Mouse (Mus musculus) left cerebral cortex, postnatal 10 days (tissue): ENCODE measurements around the gene Gpsm2. TPM values are rescaled to one million over a fixed set of nuclear protein-coding genes. Genes with fewer than 3 reads are reported as not detected.
"Not testable (repeated sequence)": the region's sequence is repeated elsewhere in the genome, so short reads cannot be mapped to it uniquely, and the experiment has no call there.

Experiments used
- DNase-seq, 2 experiments: peaks; one replicate each; pipeline ENCODE4 v3.0.0; 2021 to 2022; ENCODE audit warnings: low spot score in 2 of 2, mixed read lengths in 1 of 2; ENCODE audit errors: extremely low spot score in 1 of 2
- intact Hi-C: fragments of 180-260 bp; cut with DNase I; formaldehyde crosslinking; loops from one replicate; pipeline ENCODE4 v1.15.1; 2025
- total RNA-seq, 2 experiments: library from RNA; stranded (reverse); gene quantifications; 2 replicates each; pipeline ENCODE4 v1.2.3; 2021

Gpsm2 gene
- total RNA-seq, 2 experiments from 2014 or later: 12.8 to 13.4 TPM

DNA sequence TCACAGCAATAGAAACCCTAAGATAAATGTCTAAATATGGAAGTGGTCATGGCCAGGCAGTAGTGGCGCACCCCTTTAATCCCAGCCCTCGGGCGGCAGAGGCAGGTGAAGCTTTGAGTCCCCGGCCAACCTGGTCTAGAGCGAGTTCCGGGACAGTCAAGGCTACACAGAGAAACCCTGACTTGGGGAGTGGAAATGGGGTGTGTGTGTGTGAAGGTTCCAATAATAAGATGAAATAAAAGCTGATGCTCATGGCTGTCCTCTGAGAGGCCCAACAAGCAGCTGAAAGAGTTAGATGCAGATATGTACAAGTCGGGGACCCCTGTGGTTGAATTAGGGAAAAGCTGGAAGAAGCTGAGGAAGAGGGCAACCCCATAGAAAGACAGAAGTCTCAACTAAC is 36.4 kb downstream of the Gpsm2 start:
- intact Hi-C loops: no loop called here

DNA sequence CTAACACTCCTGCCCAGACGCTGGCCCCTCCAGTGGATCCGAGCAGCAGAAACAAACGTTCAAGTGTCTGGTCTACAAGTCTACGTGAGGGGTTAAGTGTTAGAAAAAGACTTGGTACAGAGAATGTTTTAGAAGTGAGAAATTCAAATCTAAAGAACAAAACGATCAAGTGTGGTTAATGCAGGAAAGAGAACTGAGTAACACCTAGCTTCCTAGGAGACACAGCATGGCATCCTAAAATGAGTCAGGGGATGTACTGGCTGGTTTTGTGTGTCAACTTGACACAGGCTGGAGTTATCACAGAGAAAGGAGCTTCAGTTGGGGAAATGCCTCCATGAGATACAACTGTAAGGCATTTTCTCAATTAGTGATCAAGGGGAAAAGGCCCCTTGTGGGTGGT is 38.5 kb downstream of the Gpsm2 start:
- DNase-seq, intact Hi-C loops: not testable (repeated sequence)

More for the DNA sequence above, 36.4 kb downstream of the Gpsm2 start:
- no peak for DNase-seq

DNA sequence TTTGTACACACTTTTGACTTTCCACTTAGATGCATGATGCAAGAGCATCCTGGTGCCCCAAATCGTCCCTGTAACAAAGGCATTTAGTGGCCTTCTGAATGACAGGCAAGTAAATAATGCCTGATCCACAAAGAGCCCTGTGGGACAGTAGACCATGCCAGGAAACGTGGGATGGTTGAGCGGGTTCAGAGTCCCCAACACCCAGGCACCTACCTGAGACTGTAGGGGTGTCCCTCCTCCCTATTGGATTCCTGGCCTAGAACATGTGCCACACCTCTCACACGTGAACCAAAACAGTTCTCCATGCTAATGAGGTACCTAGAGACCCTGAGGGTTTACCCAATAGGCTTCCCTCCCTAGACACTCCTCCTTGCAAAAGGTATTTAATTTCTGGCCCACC is 41.1 kb downstream of the Gpsm2 start:
- no peak for DNase-seq
- intact Hi-C loops: no loop called here

DNA sequence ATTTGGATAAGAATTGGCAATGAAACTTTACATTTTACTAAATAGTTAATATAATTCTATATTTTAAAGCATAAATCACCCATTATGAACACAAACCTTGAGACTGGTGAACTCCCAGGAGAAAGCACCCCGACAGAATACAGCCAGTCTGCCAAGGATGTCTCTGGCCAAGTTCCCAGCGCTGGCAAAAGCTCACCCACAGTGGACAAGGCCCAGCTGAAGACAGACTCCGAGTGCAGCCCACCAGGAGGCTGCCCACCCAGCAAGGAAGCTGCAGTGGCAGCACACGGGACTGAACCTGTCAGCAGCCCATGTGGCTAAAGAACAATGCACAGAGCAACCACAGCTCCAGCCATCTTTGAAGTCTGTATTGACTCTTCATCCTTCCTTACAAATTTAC is 45.5 kb downstream of the Gpsm2 start:
- no peak for DNase-seq
- intact Hi-C loops: no loop called here

DNA sequence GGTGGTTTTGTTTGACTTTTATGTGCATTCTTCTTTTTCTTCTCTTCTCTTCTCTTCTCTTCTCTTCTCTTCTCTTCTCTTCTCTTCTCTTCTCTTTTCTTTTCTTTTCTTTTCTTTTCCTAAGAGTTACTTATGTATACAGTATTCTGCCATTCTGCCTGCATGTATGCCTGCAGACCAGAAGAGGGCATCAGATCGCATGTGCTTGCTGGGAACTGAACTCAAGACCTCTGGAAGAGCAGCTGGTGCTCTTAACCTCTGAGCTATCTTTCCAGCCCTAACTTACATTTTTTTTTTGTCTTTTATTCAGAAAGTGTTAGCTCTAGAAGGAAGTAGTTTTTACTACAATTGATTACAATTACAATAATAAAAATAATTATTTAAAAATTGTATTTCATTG is 61.2 kb downstream of the Gpsm2 start:
- no peak for DNase-seq
- intact Hi-C loops: no loop called here

DNA sequence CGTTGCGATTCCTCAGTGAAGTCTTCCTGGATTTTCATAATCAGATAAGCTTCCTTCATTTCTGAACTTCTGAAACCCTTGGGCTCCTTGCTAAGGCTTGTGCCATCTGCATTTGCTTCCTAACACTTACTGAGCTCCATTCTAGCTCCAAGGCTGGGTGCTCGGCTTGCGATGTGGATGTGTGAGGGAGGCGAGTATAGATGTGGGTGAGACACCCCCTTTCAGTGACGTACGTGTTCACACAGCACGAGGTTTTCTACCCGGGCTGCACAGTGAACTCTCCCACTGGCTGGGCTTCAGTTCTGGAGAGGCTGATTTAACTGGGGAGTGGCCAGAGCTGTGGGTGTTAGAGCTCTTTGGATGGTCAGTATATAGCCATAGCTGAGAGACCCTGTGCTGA is 63.5 kb downstream of the Gpsm2 start:
- DNase-seq: no peak
- intact Hi-C loops: no loop called here

DNA sequence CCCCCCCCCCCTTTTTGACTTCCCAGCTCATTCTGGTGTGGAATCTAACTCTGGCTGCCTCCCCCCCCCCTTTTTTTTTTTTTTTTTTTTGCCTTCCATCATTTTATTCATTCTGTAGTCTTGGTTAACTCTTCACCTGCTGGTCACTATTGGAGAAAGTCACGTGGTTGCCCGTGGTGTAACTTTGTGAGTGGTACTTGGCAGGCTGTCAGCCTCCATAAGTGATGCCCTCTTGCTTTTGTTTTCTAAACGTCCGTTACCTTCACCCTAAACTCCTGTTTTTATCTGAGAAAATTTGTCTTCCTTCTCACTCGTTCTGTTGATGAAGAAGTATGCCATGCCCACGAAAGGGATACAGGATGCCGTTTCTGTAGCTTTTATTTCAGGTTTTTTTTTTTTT is 66.6 kb downstream of the Gpsm2 start:
- DNase-seq: no peak
- intact Hi-C loops: no loop called here

DNA sequence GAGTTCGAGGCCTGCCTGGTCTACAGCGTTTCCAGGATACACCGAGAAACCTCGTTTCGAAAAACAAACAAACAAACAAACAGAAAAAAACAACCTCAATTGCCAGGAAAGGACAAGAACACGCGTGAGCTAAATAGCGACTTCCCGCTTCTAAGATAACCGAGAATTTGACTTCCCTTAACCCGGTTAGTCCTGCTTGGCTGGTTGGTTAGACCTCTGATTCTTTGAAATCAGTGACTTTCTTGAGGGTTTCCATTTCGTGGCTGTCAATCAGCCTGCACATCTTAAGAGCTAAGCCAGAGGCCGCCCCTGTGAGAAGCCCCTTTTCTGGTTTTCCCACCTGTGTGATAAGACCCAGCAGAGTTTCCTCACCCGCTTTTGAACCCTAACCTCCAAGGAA is 67.5 kb downstream of the Gpsm2 start:
- intact Hi-C loops: no loop called here
- DNase-seq: no peak

DNA sequence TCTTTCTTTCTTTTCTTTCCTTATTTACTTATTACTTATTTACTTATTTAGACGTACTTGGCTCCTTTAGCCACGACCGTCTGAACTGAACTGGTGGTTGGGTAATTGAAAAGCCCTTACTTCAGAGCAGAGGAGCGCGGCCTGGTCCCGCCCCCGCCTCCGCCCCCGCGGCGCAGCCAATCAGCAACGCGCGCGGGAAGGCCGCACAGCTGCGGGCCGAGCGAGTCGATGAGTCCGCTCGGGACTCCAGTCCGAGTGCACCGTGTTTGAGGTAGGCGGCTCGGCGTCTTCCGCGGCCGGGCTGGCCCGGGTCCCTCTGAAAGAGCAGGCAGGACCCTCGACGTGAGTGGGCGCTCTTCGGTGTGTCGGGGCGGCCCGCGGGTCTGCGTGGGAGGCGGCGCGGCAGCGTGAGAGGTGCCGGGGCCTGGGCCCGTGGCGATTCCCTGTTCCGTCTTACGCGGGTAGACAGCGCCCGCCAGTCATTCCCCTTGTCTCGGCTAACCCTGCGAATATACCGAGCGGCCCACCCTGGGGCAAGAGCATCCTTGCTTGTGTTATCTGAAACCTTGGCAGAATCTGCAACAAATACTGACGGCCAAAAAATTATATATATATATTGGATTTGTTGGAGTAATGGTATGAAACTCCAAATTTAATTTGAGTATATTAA is 68.3 kb downstream of the Gpsm2 start, which contains the start of gene Clcc1:
Clcc1 (plus strand) TSS at position 204 of the 670 bp plus-strand sequence.
- intact Hi-C loops: no loop called here
- DNase-seq: peak; percentile 92 to 96

DNA sequence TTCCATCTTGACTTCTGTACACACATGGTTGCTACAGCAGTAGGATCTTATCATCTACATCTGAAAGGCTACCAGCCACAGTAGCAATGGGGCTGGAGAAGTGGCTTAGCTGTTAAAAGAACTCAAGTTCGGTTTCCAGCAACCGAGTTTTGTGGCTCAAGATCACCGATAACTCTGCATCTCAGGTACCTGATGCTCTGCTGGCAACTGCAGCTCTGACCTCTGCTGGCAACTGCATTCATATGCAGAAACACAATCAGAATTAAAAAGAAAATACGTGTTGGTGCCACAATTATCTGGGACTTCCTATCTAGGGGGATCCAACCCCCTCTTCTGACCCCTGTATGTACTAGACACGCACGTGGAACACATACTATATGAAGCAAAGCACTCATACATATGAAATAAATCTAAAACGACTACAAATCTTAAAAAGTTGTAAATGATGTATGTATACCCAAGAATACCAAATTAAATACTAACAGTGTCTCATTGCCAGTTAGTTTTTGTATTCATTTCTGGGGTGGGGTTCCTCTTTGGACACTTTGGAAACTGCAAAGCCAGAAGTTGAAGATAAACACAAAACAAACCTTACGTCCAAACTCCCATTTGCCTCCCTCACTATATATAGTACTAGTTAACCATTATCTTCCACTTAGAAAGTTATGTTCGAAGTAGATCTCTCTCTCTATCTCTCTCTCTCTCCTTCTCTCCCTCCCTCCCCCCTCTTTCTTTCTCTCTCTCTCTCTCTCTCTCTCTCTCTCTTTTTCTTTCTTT is 69.1 kb downstream of the Gpsm2 start:
- DNase-seq: no peak
- intact Hi-C loops: no loop called here

DNA sequence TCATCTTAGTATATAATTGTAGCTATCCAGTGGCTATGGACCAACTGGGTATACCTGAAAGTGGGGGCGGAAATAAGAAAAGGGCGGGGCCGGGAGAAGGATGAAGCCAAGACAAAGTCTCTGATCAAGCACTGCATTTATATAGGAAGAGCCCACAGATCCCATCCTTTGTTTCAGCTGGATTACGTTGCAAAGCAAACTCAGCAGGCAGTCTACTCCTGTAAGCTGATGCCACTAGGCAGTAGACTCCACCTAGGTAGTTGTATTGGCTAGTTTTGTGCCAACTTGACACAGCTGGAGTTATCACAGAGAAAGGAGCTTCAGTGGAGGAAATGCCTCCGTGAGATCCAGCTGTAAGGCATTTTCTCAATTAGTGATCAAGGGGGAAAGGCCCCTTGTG is 74.4 kb downstream of the Gpsm2 start:
- DNase-seq, intact Hi-C loops: not testable (repeated sequence)

DNA sequence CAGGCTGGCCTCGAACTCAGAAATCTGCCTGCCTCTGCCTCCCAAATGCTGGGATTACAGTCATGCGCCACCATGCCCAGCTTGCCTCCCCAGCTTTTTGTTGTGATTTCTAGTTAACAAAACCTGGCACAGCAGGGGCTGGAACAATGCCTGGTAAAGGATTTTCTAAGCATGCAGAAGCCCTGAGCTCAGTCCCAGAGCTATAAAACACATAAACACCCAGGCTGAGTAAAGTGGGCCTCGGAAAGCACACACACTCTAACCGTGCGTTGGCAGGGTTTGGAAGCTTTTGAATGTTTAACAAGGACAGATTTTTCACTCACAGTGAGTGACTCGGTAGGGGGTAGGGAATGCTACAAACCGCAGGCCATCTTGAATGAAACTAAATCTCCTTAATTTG is 76.1 kb downstream of the Gpsm2 start:
- intact Hi-C loops: no loop called here
- peak; percentile 13 to 40 for DNase-seq

DNA sequence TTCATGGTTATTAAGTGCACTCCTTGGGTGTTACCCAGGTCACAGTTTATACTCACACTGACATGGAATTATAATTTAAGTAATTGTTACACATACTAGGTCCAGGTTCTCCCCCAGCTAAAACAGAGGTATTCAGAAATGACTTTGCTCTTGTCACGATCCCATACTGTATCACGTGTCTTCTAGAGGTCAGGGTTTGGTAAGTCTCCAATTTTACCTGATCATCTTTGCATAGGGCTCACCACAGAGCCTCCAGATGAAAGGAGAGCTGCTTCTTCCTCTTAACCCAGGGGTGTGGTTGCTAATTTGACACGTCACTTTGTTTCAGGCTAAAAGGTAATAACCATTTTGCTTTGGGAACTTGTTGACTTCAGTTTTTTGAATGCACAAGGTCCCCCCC is 77.3 kb downstream of the Gpsm2 start:
- no peak for DNase-seq
- intact Hi-C loops: no loop called here

DNA sequence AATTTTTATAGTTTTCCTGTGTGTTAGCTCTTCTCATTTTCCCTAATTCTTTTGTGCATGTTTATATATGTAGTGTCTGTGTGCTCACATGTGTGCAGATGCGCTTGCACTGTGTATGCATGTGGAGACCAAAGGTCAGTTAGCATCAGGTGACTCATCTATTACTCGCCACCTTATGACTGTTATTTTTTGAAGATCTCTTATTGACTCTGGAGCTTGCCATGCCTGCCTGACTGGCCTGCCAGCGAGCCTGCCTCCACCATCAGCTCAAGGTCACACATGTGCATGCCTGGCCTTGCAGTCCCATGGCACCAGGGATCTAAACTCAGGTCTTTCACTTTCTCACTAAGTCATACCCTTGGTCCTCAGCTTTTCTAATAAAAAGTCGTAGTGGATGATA is 81.1 kb downstream of the Gpsm2 start:
- DNase-seq: no peak
- intact Hi-C loops: no loop called here

DNA sequence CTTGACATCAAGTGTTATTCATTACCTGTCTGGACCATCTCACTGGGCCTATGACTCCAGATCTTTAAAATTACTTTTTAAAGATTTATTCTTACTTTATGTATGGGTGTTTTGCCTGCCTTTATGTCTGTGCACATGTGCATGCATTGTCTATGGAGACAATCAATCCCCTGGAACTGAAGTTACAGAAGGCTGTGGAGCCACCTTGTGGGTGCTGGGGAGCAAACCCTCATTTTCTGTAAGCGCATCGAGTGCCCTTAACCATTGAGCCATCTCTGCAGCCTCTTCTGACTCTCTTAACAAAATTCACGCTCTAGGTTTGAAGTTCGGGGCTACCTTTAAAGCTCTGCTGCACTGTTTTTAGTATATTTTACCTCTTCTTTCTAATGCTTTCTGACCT is 82.7 kb downstream of the Gpsm2 start:
- DNase-seq: no peak
- intact Hi-C loops: no loop called here

DNA sequence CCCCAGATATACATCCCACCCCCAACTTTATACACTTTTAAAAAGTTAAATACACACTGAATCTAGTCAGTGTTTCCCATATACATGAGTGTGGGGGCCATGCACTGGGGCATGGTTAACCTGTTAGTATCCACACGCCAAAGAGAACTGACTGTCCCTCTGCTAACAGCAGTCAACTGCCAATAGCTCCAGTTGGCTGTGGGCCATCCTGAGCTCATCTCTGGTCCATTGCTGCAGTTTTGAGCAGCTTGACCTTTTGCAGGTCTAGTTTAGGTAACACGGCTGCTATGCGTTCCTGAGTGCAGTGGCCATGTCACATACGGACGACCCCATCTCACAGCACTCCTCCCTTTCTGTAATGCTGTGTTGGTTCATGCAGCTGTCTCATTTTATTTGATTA is 87.3 kb downstream of the Gpsm2 start:
- no peak for DNase-seq
- intact Hi-C loops: no loop called here

Other genes with a start within 250 kb of the Gpsm2 start
- gene 1700013F07Rik, start 188.2 kb downstream of the Gpsm2 start, total RNA-seq: 1 to 10 TPM; 2.3 to 2.9 TPM
- gene 5330417C22Rik, start 185.8 kb downstream of the Gpsm2 start, total RNA-seq: 10 to 100 TPM; 19.9 to 22.2 TPM
- 10 to 100 TPM; 40.3 to 41.0 TPM for gene Tmem167b, start 159.8 kb downstream of the Gpsm2 start, total RNA-seq
- gene Taf13, start 150.6 kb downstream of the Gpsm2 start, total RNA-seq: 10 to 100 TPM; 25.2 to 26.6 TPM
- gene Wdr47, start 131.0 kb downstream of the Gpsm2 start, total RNA-seq: 100 to 1,000 TPM; 150 to 164 TPM
- gene Clcc1, start 68.4 kb downstream of the Gpsm2 start, total RNA-seq: 10 to 100 TPM; 23.5 to 28.2 TPM
- gene Aknad1, start 17.3 kb upstream of the Gpsm2 start, total RNA-seq: under 1 TPM in 1 of 2 experiments, not detected in 1; 0.28 TPM
- gene Stxbp3, start 118.2 kb upstream of the Gpsm2 start, total RNA-seq: 10 to 100 TPM; 14.1 to 15.2 TPM
- gene Fndc7, start 167.7 kb upstream of the Gpsm2 start, total RNA-seq: not detected
- 10 to 100 TPM; 41.6 to 42.2 TPM for gene Prpf38b, start 189.4 kb upstream of the Gpsm2 start, total RNA-seq
- 1 to 10 TPM; 3.7 to 5.1 TPM for gene Henmt1, start 217.6 kb upstream of the Gpsm2 start, total RNA-seq
- gene Gm9857, start 218.1 kb upstream of the Gpsm2 start, total RNA-seq: not detected